Mouse (Mus musculus): Measurements from ENCODE around the gene Il1r1. TPM values are rescaled to one million over a fixed set of nuclear protein-coding genes. Genes with fewer than 3 reads are reported as not detected.

Il1r1 gene
- total and polyA plus RNA-seq, 3 experiments = 1.0 to 3.7 (median 3.3) TPM

Other genes starting within 250 kb of the Il1r1 start
- gene Il1r2, start 151.0 kb upstream of the Il1r1 start, total RNA-seq (2021) = 1 to 10 TPM in 1 of 2 experiments, not detected in 1; 1.3 TPM
- gene Il1r2, start 151.0 kb upstream of the Il1r1 start, polyA plus RNA-seq (2012; rRNA removed) = not detected in 2 replicates
- gene Il1rl2, start 99.5 kb downstream of the Il1r1 start, total RNA-seq (2021) = 1 to 10 TPM in 1 of 2 experiments, under 1 TPM in 1; 0.86 to 2.6 TPM
- gene Il1rl2, start 99.5 kb downstream of the Il1r1 start, polyA plus RNA-seq (2012; rRNA removed) = 0.29 and 0.35 TPM in 2 replicates
- gene Il1rl1, start 204.5 kb downstream of the Il1r1 start, total RNA-seq (2021) = under 1 TPM; 0.43 to 0.97 TPM
- gene Il1rl1, start 204.5 kb downstream of the Il1r1 start, polyA plus RNA-seq (2012; rRNA removed) = 0.08 and 0.13 TPM in 2 replicates
- under 1 TPM; 0.37 to 0.41 TPM for gene Il18r1, start 240.5 kb downstream of the Il1r1 start, total RNA-seq (2021)
- 0.03 TPM in 1 of 2 replicates, not detected in the other for gene Il18r1, start 240.5 kb downstream of the Il1r1 start, polyA plus RNA-seq (2012; rRNA removed)

All from adrenal gland, adult 2 months (tissue).